Mouse (Mus musculus): Measurements from ENCODE around the gene Ip6k3.

Gene Ip6k3

GRCm38 (mm10) chr17:27182401-27182800, 14.8 kb upstream of the Ip6k3 start:
- DNase-seq (ENCODE audit: low spot score) = no peak

- no peak for DNase-seq (ENCODE audit: low spot score)
These were observed 14.1 kb upstream of the Ip6k3 start for GRCm38 (mm10) chr17:27181666-27182065.

GRCm38 (mm10) chr17:27179681-27180280, 12.2 kb upstream of the Ip6k3 start:
- DNase-seq (ENCODE audit: low spot score) = no peak

- no peak for DNase-seq (ENCODE audit: low spot score)
These were observed 11.0 kb upstream of the Ip6k3 start for GRCm38 (mm10) chr17:27178427-27179177.

GRCm38 (mm10) chr17:27178019-27178418, 10.4 kb upstream of the Ip6k3 start:
- DNase-seq (ENCODE audit: low spot score) = no peak

- no peak for DNase-seq (ENCODE audit: low spot score)
These were observed 9.2 kb upstream of the Ip6k3 start for GRCm38 (mm10) chr17:27176754-27177153.

GRCm38 (mm10) chr17:27176287-27176686, 8.7 kb upstream of the Ip6k3 start:
- DNase-seq (ENCODE audit: low spot score) = no peak

- DNase-seq (ENCODE audit: low spot score) = no peak
These were observed 7.7 kb upstream of the Ip6k3 start for GRCm38 (mm10) chr17:27175196-27175874.

- no peak for DNase-seq (ENCODE audit: low spot score)
These were observed 6.1 kb upstream of the Ip6k3 start for GRCm38 (mm10) chr17:27173715-27174114.

- DNase-seq (ENCODE audit: low spot score) = no peak
These were observed 4.9 kb upstream of the Ip6k3 start for GRCm38 (mm10) chr17:27172459-27172858.

GRCm38 (mm10) chr17:27171121-27171520, 3.5 kb upstream of the Ip6k3 start:
- no peak for DNase-seq (ENCODE audit: low spot score)

- no peak for DNase-seq (ENCODE audit: low spot score)
These were observed 2.5 kb upstream of the Ip6k3 start for GRCm38 (mm10) chr17:27169952-27170695.

GRCm38 (mm10) chr17:27168569-27168968, 974 bp upstream of the Ip6k3 start:
- no peak for DNase-seq (ENCODE audit: low spot score)

- DNase-seq (ENCODE audit: low spot score) = no peak
These were observed 694 bp downstream of the Ip6k3 start for GRCm38 (mm10) chr17:27166901-27167300.

GRCm38 (mm10) chr17:27165054-27165773, 2.4 kb downstream of the Ip6k3 start:
- no peak for DNase-seq (ENCODE audit: low spot score)

- no peak for DNase-seq (ENCODE audit: low spot score)
These were observed 6.7 kb downstream of the Ip6k3 start for GRCm38 (mm10) chr17:27160905-27161304.

GRCm38 (mm10) chr17:27159169-27159568, 8.4 kb downstream of the Ip6k3 start:
- no peak for DNase-seq (ENCODE audit: low spot score)

GRCm38 (mm10) chr17:27158439-27158838, 9.2 kb downstream of the Ip6k3 start:
- no peak for DNase-seq (ENCODE audit: low spot score)

GRCm38 (mm10) chr17:27155752-27156151, 11.8 kb downstream of the Ip6k3 start:
- no peak for DNase-seq (ENCODE audit: low spot score)

GRCm38 (mm10) chr17:27154881-27155280, 12.7 kb downstream of the Ip6k3 start:
- no peak for DNase-seq (ENCODE audit: low spot score)

- no peak for DNase-seq (ENCODE audit: low spot score)
These were observed 13.3 kb downstream of the Ip6k3 start for GRCm38 (mm10) chr17:27154256-27154655.

GRCm38 (mm10) chr17:27153773-27154193, 13.8 kb downstream of the Ip6k3 start:
- no peak for DNase-seq (ENCODE audit: low spot score)

Data from c-Kit-positive CD71-positive TER-119-positive erythroid progenitor cells, embryonic 14.5 days (primary cell).